Mouse (Mus musculus) embryonic facial prominence, embryonic 14.5 days (tissue): ENCODE measurements around the gene Ms4a4b. TPM values are rescaled to one million over a fixed set of nuclear protein-coding genes. Genes with fewer than 3 reads are reported as not detected.

Experiments
- ATAC-seq: fragments of 200-750 bp; cut with Nextera tagmentation; 2 replicates; pipeline ENCODE4 v1.8.0; 2017; ENCODE audit warnings: low read depth, moderate number of reproducible peaks, moderate TSS enrichment
- DNase-seq: peaks from one replicate; pipeline ENCODE4 v3.0.0-alpha.2; 2015; ENCODE audit warnings: low spot score
- H3K27ac ChIP-seq: fragments of 300-500 bp; sonication (generic); replicated peaks from 2 replicates; pipeline ENCODE4 v1.5.1; 2014; ENCODE audit warnings: low read depth, mild to moderate bottlenecking, low read length, moderate library complexity
- H3K27me3 ChIP-seq: fragments of 300-500 bp; sonication (generic); replicated peaks from 2 replicates; pipeline ENCODE4 v1.6.1; 2014; ENCODE audit warnings: low read length; ENCODE audit not compliant: control insufficient read depth, insufficient read depth
- H3K36me3 ChIP-seq: fragments of 300-500 bp; sonication (generic); 2 replicates; pipeline ENCODE4 v1.6.1; 2014; ENCODE audit warnings: low read length, mixed read lengths; ENCODE audit not compliant: control insufficient read depth, insufficient read depth
- H3K4me1 ChIP-seq: fragments of 300-500 bp; sonication (generic); 2 replicates; pipeline ENCODE4 v1.6.1; 2014; ENCODE audit warnings: antibody characterized with exemption, low read length; ENCODE audit not compliant: control insufficient read depth, insufficient read depth
- H3K4me2 ChIP-seq: fragments of 300-500 bp; sonication (generic); 2 replicates; pipeline ENCODE4 v1.6.1; 2014; ENCODE audit warnings: low read depth, mild to moderate bottlenecking, low read length, moderate library complexity, mixed read lengths
- H3K4me3 ChIP-seq: fragments of 300-500 bp; sonication (generic); 2 replicates; pipeline ENCODE4 v1.5.1; 2014; ENCODE audit warnings: low read depth, mild to moderate bottlenecking, low read length
- H3K9ac ChIP-seq: fragments of 300-500 bp; sonication (generic); 2 replicates; pipeline ENCODE4 v1.6.1; 2014; ENCODE audit warnings: low read depth, mild to moderate bottlenecking, low read length, moderate library complexity, mixed read lengths
- H3K9me3 ChIP-seq: fragments of 300-500 bp; sonication (generic); 2 replicates; pipeline ENCODE4 v1.6.1; 2016; ENCODE audit warnings: low read length; ENCODE audit not compliant: control insufficient read depth
- WGBS: fragments of 180-500 bp; shearing (Covaris S2); extraction: QIAGEN DNeasy Blood & Tissue Kit; methylation state at CpG from one replicate; pipeline ENCODE4 v1.1.7; 2014; 5-methylcytosine and 5-hydroxymethylcytosine counted together
- polyA plus RNA-seq: library from polyadenylated mRNA; unstranded; fragments of >200 nt; fragmentation: Nextera tagmentation; extraction: Ambion mirVana; gene quantifications from 2 replicates; pipeline ENCODE4 v1.2.1, GENCODE M21; 2014

Ms4a4b gene
- polyA plus RNA-seq, 1 experiment from 2014 or later = 0.14 TPM

GRCm38 (mm10) chr19:11479714-11480113, 36.4 kb downstream of the Ms4a4b start:
- Histone ChIP-seq H3K9ac (no peak overlapping the region), H3K9me3 (no peaks in the 10 kb centered on the region), H3K27ac (no peak overlapping the region), H3K4me3 (no peak overlapping the region), H3K4me1 (no peaks in the 10 kb centered on the region), H3K36me3 (no peaks in the 10 kb centered on the region), H3K27me3 (no peaks in the 10 kb centered on the region), H3K4me2 (no peak overlapping the region)
- DNase-seq (no peak), ATAC-seq (no peak)
- WGBS = 89% methylated on average over 2 of the region's 2 CpGs

- Histone ChIP-seq H3K36me3 (no peaks in the 10 kb centered on the region), H3K9me3 (no peaks in the 10 kb centered on the region), H3K4me1 (no peaks in the 10 kb centered on the region), H3K4me3 (no peak overlapping the region), H3K27me3 (no peaks in the 10 kb centered on the region), H3K27ac (no peak overlapping the region), H3K9ac (no peak overlapping the region), H3K4me2 (no peak overlapping the region)
- DNase-seq (no peak), ATAC-seq (no peak)
- WGBS = 86% methylated on average over 2 of the region's 2 CpGs
Measured at GRCm38 (mm10) chr19:11482684-11483083, 39.3 kb downstream of the Ms4a4b start.

- 72% methylated on average over 4 of the region's 4 CpGs for WGBS
- no peaks in the 10 kb centered on the region for H3K27me3 ChIP-seq
- no peaks in the 10 kb centered on the region for H3K9me3 ChIP-seq
- no peak overlapping the region for H3K4me3 ChIP-seq
- H3K9ac ChIP-seq = no peak overlapping the region
- no peak overlapping the region for H3K4me2 ChIP-seq
- DNase-seq (no peak), ATAC-seq (no peak)
- H3K27ac ChIP-seq = no peak overlapping the region
- H3K4me1 ChIP-seq = no peaks in the 10 kb centered on the region
- no peaks in the 10 kb centered on the region for H3K36me3 ChIP-seq
Measured at GRCm38 (mm10) chr19:11483941-11484340, 40.6 kb downstream of the Ms4a4b start.

- Histone ChIP-seq H3K9me3 (no peaks in the 10 kb centered on the region), H3K4me1 (no peaks in the 10 kb centered on the region), H3K4me3 (no peak overlapping the region), H3K27ac (no peak overlapping the region), H3K9ac (no peak overlapping the region), H3K4me2 (no peak overlapping the region), H3K36me3 (no peaks in the 10 kb centered on the region), H3K27me3 (no peaks in the 10 kb centered on the region)
- 76% methylated on average over 3 of the region's 3 CpGs for WGBS
- DNase-seq (no peak), ATAC-seq (no peak)
Measured at GRCm38 (mm10) chr19:11484388-11484787, 41.0 kb downstream of the Ms4a4b start.

GRCm38 (mm10) chr19:11485266-11485665, 41.9 kb downstream of the Ms4a4b start:
- Histone ChIP-seq H3K27me3 (no peaks in the 10 kb centered on the region), H3K9me3 (no peaks in the 10 kb centered on the region), H3K4me3 (no peak overlapping the region), H3K27ac (no peak overlapping the region), H3K36me3 (no peaks in the 10 kb centered on the region), H3K4me2 (no peak overlapping the region), H3K4me1 (no peaks in the 10 kb centered on the region), H3K9ac (no peak overlapping the region)
- ATAC-seq = no peak
- 83% methylated on average over 3 of the region's 3 CpGs for WGBS
- no peak for DNase-seq

- H3K4me2 ChIP-seq = no peak within 1 kb of the TSS
- no peak within 1 kb of the TSS for H3K4me3 ChIP-seq
- no peak within 1 kb of the TSS for H3K27ac ChIP-seq
- H3K9ac ChIP-seq = no peak within 1 kb of the TSS
- no peaks in the 10 kb centered on the region for H3K4me1 ChIP-seq
- H3K27me3 ChIP-seq = no peaks in the 10 kb centered on the region
- H3K9me3 ChIP-seq = no peaks in the 10 kb centered on the region
- no peaks in the 10 kb centered on the region for H3K36me3 ChIP-seq
- ATAC-seq (no peak), DNase-seq (no peak)
- WGBS = 79% methylated on average over 2 of the region's 2 CpGs
Measured at GRCm38 (mm10) chr19:11485746-11486145, 42.4 kb downstream of the Ms4a4b start, which contains the start of gene Gm8369. Gene Gm8369 (plus strand): TSS chr19:11485938.

- WGBS = 75% methylated on average over 1 of the region's 1 CpGs
- no peaks in the 10 kb centered on the region for H3K27me3 ChIP-seq
Measured at GRCm38 (mm10) chr19:11486599-11486998, 43.2 kb downstream of the Ms4a4b start.

GRCm38 (mm10) chr19:11491406-11492189, 48.2 kb downstream of the Ms4a4b start:
- Histone ChIP-seq H3K9me3 (no peaks in the 10 kb centered on the region), H3K36me3 (no peaks in the 10 kb centered on the region), H3K4me2 (no peak overlapping the region), H3K27ac (no peak overlapping the region), H3K4me3 (no peak overlapping the region), H3K4me1 (no peaks in the 10 kb centered on the region), H3K27me3 (no peaks in the 10 kb centered on the region), H3K9ac (no peak overlapping the region)
- DNase-seq (no peak), ATAC-seq (no peak)
- 68% methylated on average over 4 of the region's 4 CpGs for WGBS

More at GRCm38 (mm10) chr19:11486599-11486998, 43.2 kb downstream of the Ms4a4b start:
- H3K4me3 ChIP-seq = no peak overlapping the region
- no peak for ATAC-seq
- H3K4me1 ChIP-seq = no peaks in the 10 kb centered on the region
- H3K4me2 ChIP-seq = no peak overlapping the region
- no peak overlapping the region for H3K27ac ChIP-seq
- no peak overlapping the region for H3K9ac ChIP-seq
- no peak for DNase-seq
- no peaks in the 10 kb centered on the region for H3K9me3 ChIP-seq
- H3K36me3 ChIP-seq = no peaks in the 10 kb centered on the region

GRCm38 (mm10) chr19:11492671-11493070, 49.3 kb downstream of the Ms4a4b start:
- ATAC-seq (no peak), DNase-seq (no peak)
- WGBS = 82% methylated on average over 1 of the region's 1 CpGs
- H3K4me2 ChIP-seq = no peak overlapping the region
- H3K4me3 ChIP-seq = no peak overlapping the region
- H3K27me3 ChIP-seq = no peaks in the 10 kb centered on the region
- H3K36me3 ChIP-seq = no peaks in the 10 kb centered on the region
- no peaks in the 10 kb centered on the region for H3K9me3 ChIP-seq
- H3K9ac ChIP-seq = no peak overlapping the region
- no peak overlapping the region for H3K27ac ChIP-seq
- H3K4me1 ChIP-seq = no peaks in the 10 kb centered on the region
